ENCODE assay signal across 9 mouse cellular contexts in the genomic region with DNA sequence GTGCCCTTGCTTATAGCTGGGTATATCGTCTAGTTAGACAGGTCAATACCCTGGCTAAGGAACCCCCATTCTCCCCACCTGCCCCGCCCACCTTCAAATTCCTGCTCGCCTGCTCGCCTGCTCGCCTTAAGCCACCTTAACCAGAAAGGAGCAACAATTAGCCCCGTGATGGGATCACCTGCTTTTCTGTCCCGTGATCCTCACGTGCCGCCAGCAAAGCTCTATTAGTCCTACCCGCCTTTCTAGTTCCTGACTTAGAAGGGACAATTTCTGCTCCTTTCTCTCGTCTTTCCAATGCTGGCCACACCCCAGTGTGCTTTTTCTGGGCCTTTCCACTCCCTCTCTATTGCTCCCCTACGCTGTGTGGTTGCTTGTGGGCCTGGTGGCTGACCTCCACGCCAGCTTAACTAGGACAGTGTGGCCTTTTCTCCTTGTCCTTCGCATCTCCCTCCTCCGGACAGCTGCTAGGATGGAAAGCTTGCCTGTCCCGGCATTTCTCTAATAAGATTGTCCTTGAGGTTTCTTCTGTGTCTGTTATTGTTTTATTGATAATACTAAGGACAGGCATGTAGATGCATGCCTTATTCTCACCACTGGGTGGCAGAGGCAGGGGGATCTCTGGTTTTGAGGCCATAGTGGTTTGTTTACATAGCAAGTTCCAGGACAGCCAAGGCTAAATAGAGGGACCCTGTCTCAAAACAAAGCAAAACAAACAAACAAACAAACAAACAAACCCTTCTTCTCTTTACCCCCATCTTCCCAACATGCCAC. TPM values are rescaled to one million over a fixed set of nuclear protein-coding genes. Genes with fewer than 3 reads are reported as not detected.
A peak's percentile ranks its signal among the peaks of the same experiment; 100 is the strongest.
DNase-seq lines count a peak whose midpoint lies in the region; TF ChIP-seq lines count a peak whose summit lies in the region.
"Had no signal": no experiment of that assay in that cellular context is flagged by ENCODE, and none has a peak within 500 bp of the region (broad histone marks: within the 10 kb centered on the region; RNA-seq: fewer than 3 reads in every experiment).

No protein-coding gene starts in this region.

- H3K9me3 ChIP-seq in ES-E14 (ENCODE audit: control insufficient read depth, insufficient read depth, low read depth, low read length) = 0 out of 2 replicates have a peak, but pooled peaks cover 3% of the 10 kb centered on the region

- in situ Hi-C loops in ES-E14 (cut with MboI; ENCODE audit: low sequenced_read_pairs in 2 of 2, unreplicated experiment in 2 of 2) = loop anchor here in 1 of 2 experiments (25.0 kb wide), 1 partner anchor 205 kb away; no protein-coding TSS in a partner anchor

- peaks cover 2 to 5% of the 10 kb centered on the region in 2 experiments; a peak in 2 of 4 replicates for H3K4me1 ChIP-seq in ES-E14 (ENCODE audit: control insufficient read depth in 2 of 2, insufficient read depth in 2 of 2, low read length in 2 of 2, poor library complexity in 1 of 2)

- peak overlapping the region; percentile 38; the same call in 1 of the 2 replicates for H3K9ac ChIP-seq in ES-E14 (ENCODE audit: insufficient read depth, low read depth, low read length, poor library complexity, severe bottlenecking)

- H3K36me3 ChIP-seq in ES-E14 (ENCODE audit: control insufficient read depth, insufficient read depth, low read length, poor library complexity, severe bottlenecking) = no peaks in the 10 kb centered on the region

- no peak for DNase-seq in left cerebral cortex, adult 2 months (ENCODE audit: extremely low spot score in 1 of 2, low spot score in 2 of 2)
- DNase-seq in left cerebral cortex, adult 18-20 months (ENCODE audit: low spot score in 2 of 2) = no peak
- no peak for DNase-seq in ES-E14 (ENCODE audit: low read depth, low spot score)
- DNase-seq in adrenal gland, postnatal 10 days = peak; percentile 24
- peak; percentile 4 to 28 for DNase-seq in natural killer cell, adult 2 months (ENCODE audit: low spot score in 2 of 2)
- DNase-seq in ovary, postnatal 36 days (ENCODE audit: low spot score) = no peak
- no peak for DNase-seq in heart, postnatal 25 days (ENCODE audit: low spot score)
- DNase-seq in layer of hippocampus, adult 18-20 months (ENCODE audit: low spot score in 2 of 2) = no peak

- intact Hi-C loops in left cerebral cortex, adult 2 months (cut with DNase I) = loop anchor here (5.0 kb wide), 1 partner anchor 210 kb away; no protein-coding TSS in a partner anchor
- intact Hi-C loops in heart, postnatal 25 days (cut with DNase I) = loop anchor here (10.0 kb wide), 1 partner anchor 742 kb away; no protein-coding TSS in a partner anchor

- peak; percentile 48 for TF ChIP-seq CTCF in left cerebral cortex, adult 2 months (IDR thresholded peaks at IDR 0.05)

- H3K4me3 ChIP-seq in left cerebral cortex, adult 2 months = no peak overlapping the region
- no peak overlapping the region for H3K4me3 ChIP-seq in ES-E14 (ENCODE audit: insufficient read depth in 1 of 2, low read depth in 1 of 2, low read length in 2 of 2, poor library complexity in 1 of 2, severe bottlenecking in 1 of 2)

- H3K27ac ChIP-seq in left cerebral cortex, adult 2 months = no peak overlapping the region
- H3K27ac ChIP-seq in ES-E14 (ENCODE audit: insufficient read depth, low read depth, low read length, poor library complexity, severe bottlenecking) = peak overlapping the region; percentile 1; the same call in 1 of the 2 replicates

TF ChIP-seq in ES-E14, 5 proteins besides CTCF, POLR2A, EP300 and RAD21:
- TF ChIP-seq HCFC1 (IDR thresholded peaks at IDR 0.05; ENCODE audit: borderline replicate concordance, insufficient read depth, low read length) = no peak
- no peak for TF ChIP-seq CHD2 (IDR thresholded peaks at IDR 0.05; ENCODE audit: low read depth, low read length)
- no peak for TF ChIP-seq MAFK (IDR thresholded peaks at IDR 0.05; ENCODE audit: insufficient read depth, low read depth, low read length)
- no peak for TF ChIP-seq ZNF384 (IDR thresholded peaks at IDR 0.05; ENCODE audit: low read depth, low read length)
- TF ChIP-seq ZC3H11A (IDR thresholded peaks at IDR 0.05; ENCODE audit: borderline replicate concordance, low read depth, low read length) = no peak
TF ChIP-seq in ES-E14: peak in this region for 0.

RNA-seq across cellular contexts. Expression of a gene that starts 17.4 kb away (rescaled TPM):
- not detected for total RNA-seq in left cerebral cortex, adult 2 months (2021)
- total RNA-seq in left cerebral cortex, adult 18-20 months (2021) = not detected
- total RNA-seq in ES-E14 (2012; rRNA removed) = 0.22 TPM in 1 of 2 replicates, not detected in the other
- not detected for total RNA-seq in adrenal gland, postnatal 10 days (2021)
- total RNA-seq in heart, postnatal 25 days (2021) = not detected
- not detected for total RNA-seq in layer of hippocampus, adult 18-20 months (2021)
- total RNA-seq: heart, adult 18-20 months had no signal

RNA-seq across cellular contexts. Expression of a gene that starts 42.5 kb away (rescaled TPM):
- total RNA-seq in left cerebral cortex, adult 2 months (2021) = 10 to 100 TPM; 80.4 to 83.9 TPM
- total RNA-seq in left cerebral cortex, adult 18-20 months (2021) = 10 to 100 TPM; 95.5 to 97.3 TPM
- total RNA-seq in ES-E14 (2012; rRNA removed) = 53.2 and 74.6 TPM in 2 replicates
- total RNA-seq in adrenal gland, postnatal 10 days (2021) = 10 to 100 TPM; 68.7 to 69.8 TPM
- total RNA-seq in heart, postnatal 25 days (2021) = 10 to 100 TPM; 46.3 to 53.5 TPM
- total RNA-seq in layer of hippocampus, adult 18-20 months (2021) = 10 to 100 TPM; 88.5 to 88.7 TPM

Comparison
In these comparisons a context has a peak if more than half of its experiments do, and no peak if none do; other contexts are left out.
1. DNase-seq: peak in adrenal gland, postnatal 10 days (single experiment) and natural killer cell, adult 2 months (2 of 2); none in left cerebral cortex, adult 2 months (0 of 2), left cerebral cortex, adult 18-20 months (0 of 2), ES-E14 (single experiment), ovary, postnatal 36 days (single experiment), heart, postnatal 25 days (single experiment) and layer of hippocampus, adult 18-20 months (0 of 2).